Mouse (Mus musculus): ENCODE data around the gene Clec3b. TPM values are rescaled to one million over a fixed set of nuclear protein-coding genes. Genes with fewer than 3 reads are reported as not detected.

The Clec3b gene
- polyA plus RNA-seq, 1 experiment from 2014 or later = not detected

- WGBS = 98% methylated on average over 5 of the region's 5 CpGs
- no peaks in the 10 kb centered on the region for H3K4me1 ChIP-seq (replicated peaks)
- no peak for ATAC-seq
Measured at GRCm38 (mm10) chr9:123187589-123187988, 36.8 kb downstream of the Clec3b start.

GRCm38 (mm10) chr9:123188271-123188670, 37.5 kb downstream of the Clec3b start:
- Histone ChIP-seq H3K27ac (no peak overlapping the region), H3K36me3 (no peaks in the 10 kb centered on the region), H3K4me3 (replicated peaks) (no peak overlapping the region), H3K9ac (replicated peaks) (no peak overlapping the region), H3K4me2 (replicated peaks) (no peak overlapping the region), H3K4me1 (replicated peaks) (no peaks in the 10 kb centered on the region), H3K9me3 (no peaks in the 10 kb centered on the region), H3K27me3 (no peaks in the 10 kb centered on the region)
- WGBS = 98% methylated on average over 2 of the region's 2 CpGs
- no peak for ATAC-seq

More at GRCm38 (mm10) chr9:123187589-123187988, 36.8 kb downstream of the Clec3b start:
- H3K4me2 ChIP-seq (replicated peaks) = no peak overlapping the region
- H3K27ac ChIP-seq = no peak overlapping the region
- H3K36me3 ChIP-seq = no peaks in the 10 kb centered on the region
- H3K9ac ChIP-seq (replicated peaks) = no peak overlapping the region
- no peaks in the 10 kb centered on the region for H3K27me3 ChIP-seq
- H3K9me3 ChIP-seq = no peaks in the 10 kb centered on the region
- H3K4me3 ChIP-seq (replicated peaks) = no peak overlapping the region

GRCm38 (mm10) chr9:123200116-123200515, 49.4 kb downstream of the Clec3b start:
- H3K9ac ChIP-seq (replicated peaks) = no peak overlapping the region
- H3K4me1 ChIP-seq (replicated peaks) = no peaks in the 10 kb centered on the region
- WGBS = 72% methylated on average over 3 of the region's 3 CpGs
- no peak overlapping the region for H3K27ac ChIP-seq
- H3K4me2 ChIP-seq (replicated peaks) = no peak overlapping the region
- no peak overlapping the region for H3K4me3 ChIP-seq (replicated peaks)
- no peaks in the 10 kb centered on the region for H3K27me3 ChIP-seq
- no peaks in the 10 kb centered on the region for H3K36me3 ChIP-seq
- H3K9me3 ChIP-seq = no peaks in the 10 kb centered on the region
- no peak for ATAC-seq

- H3K36me3 ChIP-seq = no peaks in the 10 kb centered on the region
- no peak for ATAC-seq
- H3K9me3 ChIP-seq = no peaks in the 10 kb centered on the region
- no peak overlapping the region for H3K9ac ChIP-seq (replicated peaks)
- no peak overlapping the region for H3K4me2 ChIP-seq (replicated peaks)
- H3K27ac ChIP-seq = no peak overlapping the region
- H3K4me1 ChIP-seq (replicated peaks) = no peaks in the 10 kb centered on the region
- 61% methylated on average over 2 of the region's 2 CpGs for WGBS
- H3K4me3 ChIP-seq (replicated peaks) = no peak overlapping the region
- H3K27me3 ChIP-seq = no peaks in the 10 kb centered on the region
Measured at GRCm38 (mm10) chr9:123206526-123206925, 55.8 kb downstream of the Clec3b start.

GRCm38 (mm10) chr9:123206948-123207347, 56.2 kb downstream of the Clec3b start:
- no peak overlapping the region for H3K9ac ChIP-seq (replicated peaks)
- WGBS = 97% methylated on average over 2 of the region's 2 CpGs

More at GRCm38 (mm10) chr9:123206948-123207347, 56.2 kb downstream of the Clec3b start:
- no peak for ATAC-seq
- Histone ChIP-seq H3K4me1 (replicated peaks) (no peaks in the 10 kb centered on the region), H3K27ac (no peak overlapping the region), H3K4me2 (replicated peaks) (no peak overlapping the region), H3K27me3 (no peaks in the 10 kb centered on the region), H3K4me3 (replicated peaks) (no peak overlapping the region), H3K36me3 (no peaks in the 10 kb centered on the region), H3K9me3 (no peaks in the 10 kb centered on the region)

Other genes with a start within 250 kb of the Clec3b start
- gene Zfp105, start 227.9 kb upstream of the Clec3b start, polyA plus RNA-seq (2015; fragmentation: Nextera tagmentation; extraction: Ambion mirVana) = 31.0 and 32.4 TPM in 2 replicates
- gene 1110059G10Rik, start 199.9 kb upstream of the Clec3b start, polyA plus RNA-seq (2015; fragmentation: Nextera tagmentation; extraction: Ambion mirVana) = 36.8 and 38.7 TPM in 2 replicates
- 32.5 and 33.2 TPM in 2 replicates for gene Kif15, start 199.9 kb upstream of the Clec3b start, polyA plus RNA-seq (2015; fragmentation: Nextera tagmentation; extraction: Ambion mirVana)
- gene Tmem42, start 129.6 kb upstream of the Clec3b start, polyA plus RNA-seq (2015; fragmentation: Nextera tagmentation; extraction: Ambion mirVana) = 22.3 and 24.6 TPM in 2 replicates
- gene Tgm4, start 116.2 kb upstream of the Clec3b start, polyA plus RNA-seq (2015; fragmentation: Nextera tagmentation; extraction: Ambion mirVana) = 1.1 TPM in 2 replicates
- 75.7 and 79.0 TPM in 2 replicates for gene Zdhhc3, start 37.7 kb upstream of the Clec3b start, polyA plus RNA-seq (2015; fragmentation: Nextera tagmentation; extraction: Ambion mirVana)
- 87.2 and 87.7 TPM in 2 replicates for gene Exosc7, start 37.7 kb upstream of the Clec3b start, polyA plus RNA-seq (2015; fragmentation: Nextera tagmentation; extraction: Ambion mirVana)
- gene Cdcp1, start 65.1 kb downstream of the Clec3b start, polyA plus RNA-seq (2015; fragmentation: Nextera tagmentation; extraction: Ambion mirVana) = 0.04 and 0.05 TPM in 2 replicates
- gene Tmem158, start 109.8 kb downstream of the Clec3b start, polyA plus RNA-seq (2015; fragmentation: Nextera tagmentation; extraction: Ambion mirVana) = 14.0 and 17.0 TPM in 2 replicates
- gene Lars2, start 216.0 kb downstream of the Clec3b start, polyA plus RNA-seq (2015; fragmentation: Nextera tagmentation; extraction: Ambion mirVana) = 965 and 999 TPM in 2 replicates

Data from midbrain, embryonic 13.5 days (tissue).